Mouse (Mus musculus): ENCODE data around the gene U2af1l4. TPM values are rescaled to one million over a fixed set of nuclear protein-coding genes. Genes with fewer than 3 reads are reported as not detected.

U2af1l4 gene
- polyA plus RNA-seq, 1 experiment from 2014 or later, result 111 TPM

DNA sequence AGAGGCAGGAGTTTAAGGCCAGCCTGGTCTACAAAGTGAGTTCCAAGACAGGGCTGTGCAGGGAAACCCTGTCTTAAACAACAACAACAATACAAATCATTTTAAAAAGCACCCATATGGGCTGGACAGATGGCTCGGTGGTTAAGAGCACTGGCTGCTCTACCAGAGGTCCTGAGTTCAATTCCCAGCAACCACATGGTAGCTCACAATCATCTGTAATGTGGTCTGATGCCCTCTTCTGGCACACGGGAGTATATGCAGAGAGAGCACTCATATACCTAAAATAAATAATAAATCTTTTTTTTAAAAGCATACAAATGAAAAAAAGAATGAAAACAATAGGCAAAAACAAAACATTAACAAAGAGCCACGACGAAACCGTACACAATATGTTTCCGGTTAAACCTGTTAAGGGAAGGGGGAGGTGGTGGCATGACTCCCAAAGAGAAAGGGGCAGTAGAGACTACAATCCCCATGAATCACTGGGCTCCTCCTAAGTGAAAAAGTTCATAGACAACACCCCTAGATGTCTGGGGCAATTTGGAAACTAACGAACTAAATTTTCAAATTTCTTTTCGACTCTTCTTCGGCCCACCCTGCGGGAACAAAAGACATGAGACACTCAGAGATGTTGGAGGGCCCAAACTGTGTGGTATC, 11.5 kb upstream of the U2af1l4 start:
- WGBS, result 3% methylated on average over 10 of the region's 10 CpGs
- Histone ChIP-seq H3K36me3 (ENCODE audit: control insufficient read depth, insufficient read depth) (peaks cover 11% of the 10 kb centered on the region; the same call in 1 of the 2 replicates), H3K4me3 (replicated peaks; ENCODE audit: low read length) (peak overlapping the region; percentile 75), H3K27ac (ENCODE audit: low read length) (peak overlapping the region; percentile 99), H3K9me3 (ENCODE audit: control insufficient read depth, low read length) (no peaks in the 10 kb centered on the region), H3K4me1 (replicated peaks; ENCODE audit: control insufficient read depth, insufficient read depth, low read length) (peaks cover 16% of the 10 kb centered on the region), H3K4me2 (ENCODE audit: low read length) (peak overlapping the region; percentile 48), H3K9ac (replicated peaks; ENCODE audit: low read depth, low read length) (peak overlapping the region; percentile 74), H3K27me3 (replicated peaks; ENCODE audit: control insufficient read depth, insufficient read depth, low read length) (no peaks in the 10 kb centered on the region)
- peak; percentile 70 for ATAC-seq

DNA sequence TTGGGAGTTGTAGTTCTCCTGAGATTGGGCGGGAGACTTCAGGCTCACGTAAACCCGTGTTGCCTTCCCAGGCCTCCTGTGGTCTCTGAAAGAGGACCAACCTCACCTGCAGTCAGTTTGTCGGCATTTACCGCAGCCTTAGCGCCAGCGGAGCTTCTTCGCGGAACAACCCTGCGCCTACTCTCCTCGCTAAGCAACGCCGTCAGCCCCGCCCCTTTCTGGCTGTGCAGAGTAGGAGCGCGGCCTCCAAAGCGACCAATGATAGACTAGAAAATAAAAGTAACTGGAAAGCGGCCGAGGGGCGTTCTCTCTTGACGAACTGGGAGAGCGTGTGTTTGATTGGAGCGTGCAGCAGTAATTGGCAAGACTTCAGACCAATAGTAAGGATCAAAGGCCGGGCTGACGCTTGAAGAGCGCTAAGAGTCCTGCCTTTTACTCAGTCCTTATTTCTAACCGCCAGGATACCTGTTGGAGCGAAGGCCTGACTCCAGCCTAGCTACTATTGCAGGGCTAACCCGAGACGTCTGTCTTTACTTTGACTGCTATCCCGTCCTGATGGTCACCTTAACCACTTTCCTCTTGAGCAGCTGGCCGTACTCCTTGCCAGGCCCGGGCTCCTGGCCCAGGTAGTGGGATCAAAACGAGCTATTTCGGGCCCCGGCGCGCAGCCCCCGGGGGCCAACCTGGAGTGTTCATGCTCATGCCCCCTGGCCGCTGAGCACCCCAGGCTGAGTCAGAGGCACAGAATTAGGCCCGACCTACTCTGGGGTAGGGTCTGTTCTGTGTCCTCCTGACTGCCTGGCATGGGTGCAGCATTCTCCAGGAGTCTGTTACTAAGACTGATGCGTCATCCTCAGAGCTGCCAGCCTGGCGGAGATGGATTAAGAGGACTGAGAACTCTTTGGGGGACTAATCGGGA, 10.7 kb upstream of the U2af1l4 start, which contains the start of the genes Hspb6 and Proser3:
Hspb6 (plus strand) TSS at position 77 of the 919 bp plus-strand sequence.
Proser3 (minus strand) TSS at position 198 of the 919 bp plus-strand sequence.
- Histone ChIP-seq H3K27ac (ENCODE audit: low read length) (peak within 1 kb of the TSS; percentile 99), H3K4me2 (ENCODE audit: low read length) (peak within 1 kb of the TSS; percentile 96), H3K4me3 (replicated peaks; ENCODE audit: low read length) (peak within 1 kb of the TSS; percentile 75), H3K36me3 (ENCODE audit: control insufficient read depth, insufficient read depth) (peaks cover 16% of the 10 kb centered on the region; the same call in 1 of the 2 replicates), H3K4me1 (replicated peaks; ENCODE audit: control insufficient read depth, insufficient read depth, low read length) (peaks cover 16% of the 10 kb centered on the region), H3K9ac (replicated peaks; ENCODE audit: low read depth, low read length) (peak within 1 kb of the TSS; percentile 74), H3K27me3 (replicated peaks; ENCODE audit: control insufficient read depth, insufficient read depth, low read length) (no peaks in the 10 kb centered on the region), H3K9me3 (ENCODE audit: control insufficient read depth, low read length) (no peaks in the 10 kb centered on the region)
- ATAC-seq, result peak; percentile 96
- WGBS, result under 1% methylated on average over 44 of the region's 44 CpGs

DNA sequence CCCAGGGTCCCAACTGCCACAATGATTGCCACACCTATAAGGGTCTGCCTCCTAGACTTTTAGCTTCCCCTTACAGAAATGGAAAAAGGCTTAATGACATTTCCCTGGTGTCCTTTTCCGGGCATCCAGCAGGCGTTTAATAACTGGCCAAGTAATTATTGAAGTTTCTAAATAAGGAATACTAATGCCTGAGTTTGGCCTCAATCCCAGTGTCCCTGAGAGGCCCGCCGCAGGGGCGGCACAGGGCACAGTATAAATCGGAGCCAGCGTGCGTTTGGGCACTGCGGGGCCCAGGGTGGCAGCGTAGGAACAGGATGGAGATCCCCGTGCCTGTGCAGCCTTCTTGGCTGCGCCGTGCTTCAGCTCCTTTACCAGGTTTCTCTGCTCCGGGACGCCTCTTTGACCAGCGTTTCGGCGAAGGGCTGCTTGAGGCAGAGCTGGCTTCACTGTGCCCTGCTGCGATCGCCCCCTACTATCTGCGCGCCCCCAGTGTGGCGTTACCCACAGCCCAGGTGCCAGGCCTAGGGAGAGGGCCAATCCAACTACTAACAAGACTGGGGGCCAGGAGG, 10.0 kb upstream of the U2af1l4 start:
- H3K27me3 ChIP-seq (replicated peaks; ENCODE audit: control insufficient read depth, insufficient read depth, low read length), result no peaks in the 10 kb centered on the region
- ATAC-seq, result no peak
- H3K4me2 ChIP-seq (ENCODE audit: low read length), result peak overlapping the region; percentile 96
- 1% methylated on average over 23 of the region's 23 CpGs for WGBS
- peak overlapping the region; percentile 59 for H3K9ac ChIP-seq (replicated peaks; ENCODE audit: low read depth, low read length)
- H3K4me3 ChIP-seq (replicated peaks; ENCODE audit: low read length), result peak overlapping the region; percentile 75
- H3K4me1 ChIP-seq (replicated peaks; ENCODE audit: control insufficient read depth, insufficient read depth, low read length), result peaks cover 20% of the 10 kb centered on the region
- H3K27ac ChIP-seq (ENCODE audit: low read length), result peak overlapping the region; percentile 99
- H3K9me3 ChIP-seq (ENCODE audit: control insufficient read depth, low read length), result no peaks in the 10 kb centered on the region
- peaks cover 19% of the 10 kb centered on the region; the same call in 1 of the 2 replicates for H3K36me3 ChIP-seq (ENCODE audit: control insufficient read depth, insufficient read depth)

DNA sequence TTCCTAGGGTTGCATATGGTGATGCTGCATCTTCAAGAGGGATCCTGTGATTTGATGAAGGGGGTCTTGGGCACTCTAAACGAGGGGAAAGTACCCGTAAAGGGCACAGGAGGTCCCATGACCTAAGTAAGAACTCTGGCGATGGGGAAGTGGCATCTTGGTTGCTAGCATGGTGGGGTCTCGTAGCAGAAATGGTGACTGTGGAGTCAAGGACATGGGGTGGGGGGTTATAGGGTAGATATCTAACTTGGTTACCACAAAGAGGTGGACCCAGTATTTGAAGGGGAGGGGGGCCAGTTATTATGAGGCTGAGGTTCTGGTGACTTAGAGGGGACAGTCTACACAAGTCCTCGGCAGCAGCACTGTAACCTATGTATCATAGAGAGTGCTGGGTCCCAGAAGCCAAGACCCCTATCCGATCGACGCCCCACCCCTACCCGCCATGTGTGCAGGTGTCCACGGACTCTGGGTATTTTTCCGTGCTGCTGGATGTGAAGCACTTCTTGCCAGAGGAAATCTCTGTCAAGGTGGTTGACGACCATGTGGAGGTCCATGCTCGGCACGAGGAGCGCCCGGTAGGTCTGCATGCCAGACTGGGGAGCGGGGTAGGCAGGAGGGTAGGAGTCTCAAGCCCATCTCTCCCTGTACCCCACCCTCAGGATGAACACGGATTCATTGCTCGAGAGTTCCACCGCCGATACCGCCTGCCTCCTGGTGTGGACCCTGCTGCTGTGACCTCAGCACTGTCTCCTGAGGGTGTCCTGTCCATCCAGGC, 9.1 kb upstream of the U2af1l4 start:
- Histone ChIP-seq H3K4me1 (replicated peaks; ENCODE audit: control insufficient read depth, insufficient read depth, low read length) (peaks cover 29% of the 10 kb centered on the region), H3K9me3 (ENCODE audit: control insufficient read depth, low read length) (no peaks in the 10 kb centered on the region), H3K9ac (replicated peaks; ENCODE audit: low read depth, low read length) (no peak overlapping the region), H3K4me3 (replicated peaks; ENCODE audit: low read length) (no peak overlapping the region), H3K27ac (ENCODE audit: low read length) (no peak overlapping the region), H3K36me3 (ENCODE audit: control insufficient read depth, insufficient read depth) (0 out of 2 replicates have a peak, but pooled peaks cover 15% of the 10 kb centered on the region), H3K4me2 (ENCODE audit: low read length) (peak overlapping the region; percentile 96; the same call in 1 of the 2 replicates), H3K27me3 (replicated peaks; ENCODE audit: control insufficient read depth, insufficient read depth, low read length) (no peaks in the 10 kb centered on the region)
- WGBS, result 85% methylated on average over 22 of the region's 22 CpGs
- no peak for ATAC-seq

DNA sequence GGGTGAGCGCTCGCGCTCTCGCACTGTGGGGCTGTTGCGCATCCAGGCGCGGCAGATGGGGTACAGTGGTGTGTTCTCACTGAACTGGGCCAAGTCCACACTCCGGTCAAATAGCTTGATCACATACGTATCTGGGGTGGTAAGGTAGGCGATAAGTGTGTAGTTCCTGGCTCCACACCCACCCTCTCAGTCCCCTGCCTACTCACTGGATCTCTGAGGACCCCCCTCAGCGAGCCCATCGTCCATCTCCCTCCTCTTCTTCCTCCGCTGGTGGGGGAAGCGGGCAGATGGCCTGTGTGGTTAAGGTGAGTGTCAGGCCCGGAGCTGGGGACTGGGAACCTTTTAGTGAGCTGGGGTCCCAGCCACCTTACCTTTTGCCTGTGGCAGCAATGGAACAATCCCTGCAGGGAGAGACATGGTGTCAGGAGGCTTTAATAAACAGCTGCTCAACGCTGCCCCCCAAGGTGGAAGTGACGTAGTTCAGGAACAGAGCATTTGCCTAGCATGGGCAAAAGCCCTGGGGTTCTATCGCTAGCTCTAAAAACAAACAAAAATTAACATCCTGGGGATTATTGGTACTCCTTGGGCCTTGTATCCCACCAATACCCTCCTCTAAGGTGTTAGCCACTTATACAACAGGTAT, 6.1 kb upstream of the U2af1l4 start:
- Histone ChIP-seq H3K27ac (ENCODE audit: low read length) (no peak overlapping the region), H3K9me3 (ENCODE audit: control insufficient read depth, low read length) (no peaks in the 10 kb centered on the region), H3K4me1 (replicated peaks; ENCODE audit: control insufficient read depth, insufficient read depth, low read length) (peaks cover 32% of the 10 kb centered on the region), H3K9ac (replicated peaks; ENCODE audit: low read depth, low read length) (no peak overlapping the region), H3K27me3 (replicated peaks; ENCODE audit: control insufficient read depth, insufficient read depth, low read length) (no peaks in the 10 kb centered on the region), H3K4me2 (ENCODE audit: low read length) (no peak overlapping the region), H3K4me3 (replicated peaks; ENCODE audit: low read length) (no peak overlapping the region), H3K36me3 (ENCODE audit: control insufficient read depth, insufficient read depth) (0 out of 2 replicates have a peak, but pooled peaks cover 15% of the 10 kb centered on the region)
- 92% methylated on average over 18 of the region's 18 CpGs for WGBS
- ATAC-seq, result no peak

DNA sequence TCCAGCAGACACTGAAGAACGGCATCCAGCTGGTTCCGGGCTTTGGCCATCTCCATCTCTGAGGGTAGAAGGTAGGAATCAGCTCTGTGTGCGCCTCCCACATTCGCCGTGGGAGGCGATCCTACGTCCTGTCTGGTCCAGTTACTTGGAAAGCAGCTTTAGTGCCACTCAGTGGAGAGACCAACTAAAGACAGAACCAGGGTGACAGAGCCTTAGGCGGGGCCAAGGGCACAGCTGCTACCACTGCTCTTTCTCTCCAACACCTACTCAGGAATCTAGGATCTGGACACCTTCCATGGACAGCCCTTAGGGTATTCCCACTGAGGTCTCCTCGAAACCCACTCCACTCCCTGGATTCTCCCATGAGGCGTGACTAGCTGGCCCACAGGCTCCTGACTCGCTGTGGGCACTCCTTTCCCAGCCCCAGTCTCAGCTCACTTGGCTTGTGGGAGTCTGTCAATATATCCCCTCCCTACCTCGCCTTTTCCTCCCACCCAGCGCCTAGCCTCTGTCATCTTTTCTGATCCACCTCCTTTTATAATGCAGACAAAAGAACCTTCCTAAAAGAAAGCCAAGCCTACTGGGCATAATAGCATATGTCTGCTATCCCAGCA, 5.1 kb upstream of the U2af1l4 start:
- no peak overlapping the region for H3K4me3 ChIP-seq (replicated peaks; ENCODE audit: low read length)
- H3K27me3 ChIP-seq (replicated peaks; ENCODE audit: control insufficient read depth, insufficient read depth, low read length), result no peaks in the 10 kb centered on the region
- 0 out of 2 replicates have a peak, but pooled peaks cover 15% of the 10 kb centered on the region for H3K36me3 ChIP-seq (ENCODE audit: control insufficient read depth, insufficient read depth)
- no peaks in the 10 kb centered on the region for H3K9me3 ChIP-seq (ENCODE audit: control insufficient read depth, low read length)
- H3K9ac ChIP-seq (replicated peaks; ENCODE audit: low read depth, low read length), result no peak overlapping the region
- 89% methylated on average over 13 of the region's 13 CpGs for WGBS
- no peak overlapping the region for H3K27ac ChIP-seq (ENCODE audit: low read length)
- H3K4me1 ChIP-seq (replicated peaks; ENCODE audit: control insufficient read depth, insufficient read depth, low read length), result peaks cover 31% of the 10 kb centered on the region
- ATAC-seq, result no peak
- no peak overlapping the region for H3K4me2 ChIP-seq (ENCODE audit: low read length)

DNA sequence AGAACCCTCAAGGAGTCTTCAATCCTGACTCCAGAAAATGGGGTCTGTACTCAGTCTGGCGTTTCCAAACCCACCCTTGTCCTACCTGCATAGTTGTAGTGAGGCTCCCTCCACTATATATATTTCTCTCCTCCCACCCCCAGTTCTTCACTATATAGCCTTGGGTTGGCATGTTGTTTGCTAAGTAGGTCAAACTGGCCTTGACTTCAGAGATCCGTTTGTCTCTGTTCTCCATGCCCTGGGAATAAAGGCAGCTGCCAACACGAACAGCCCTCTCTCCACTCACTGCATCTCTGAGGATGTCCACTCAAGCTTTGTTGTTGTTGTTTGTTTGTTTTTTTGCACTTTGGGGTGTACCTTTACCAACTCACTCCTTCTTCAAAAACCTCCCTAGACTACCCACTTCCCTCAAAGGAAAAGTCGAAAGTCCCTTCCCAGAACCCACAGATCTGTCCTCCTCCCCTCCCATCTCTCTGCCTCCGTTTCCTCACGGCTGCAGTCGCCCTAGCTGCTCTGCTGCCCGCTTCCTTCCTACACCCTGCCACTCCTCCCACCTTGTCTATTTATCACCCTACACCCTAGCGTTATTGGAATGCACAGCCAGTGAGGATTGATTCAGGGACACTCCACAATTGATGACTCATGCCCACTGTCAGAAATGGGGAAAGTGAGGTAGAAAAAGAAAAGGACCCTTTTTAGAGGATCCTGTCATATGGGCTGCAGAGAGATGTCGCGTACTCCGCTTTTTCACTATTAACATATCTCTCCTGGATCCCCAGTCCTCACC, 4.3 kb upstream of the U2af1l4 start:
- H3K9me3 ChIP-seq (ENCODE audit: control insufficient read depth, low read length), result no peaks in the 10 kb centered on the region
- ATAC-seq, result no peak
- H3K4me2 ChIP-seq (ENCODE audit: low read length), result peak overlapping the region; percentile 82
- H3K4me1 ChIP-seq (replicated peaks; ENCODE audit: control insufficient read depth, insufficient read depth, low read length), result peaks cover 26% of the 10 kb centered on the region
- H3K36me3 ChIP-seq (ENCODE audit: control insufficient read depth, insufficient read depth), result 0 out of 2 replicates have a peak, but pooled peaks cover 15% of the 10 kb centered on the region
- 0 out of 2 replicates have a peak overlapping the region, but pooled peaks have one; percentile 16 for H3K27ac ChIP-seq (ENCODE audit: low read length)
- H3K9ac ChIP-seq (replicated peaks; ENCODE audit: low read depth, low read length), result peak overlapping the region; percentile 67
- H3K27me3 ChIP-seq (replicated peaks; ENCODE audit: control insufficient read depth, insufficient read depth, low read length), result no peaks in the 10 kb centered on the region
- WGBS, result 12% methylated on average over 12 of the region's 12 CpGs
- H3K4me3 ChIP-seq (replicated peaks; ENCODE audit: low read length), result peak overlapping the region; percentile 60

Measured in forebrain, embryonic 16.5 days (tissue).